Mouse (Mus musculus): ENCODE results near the gene Bbip1.

DNA sequence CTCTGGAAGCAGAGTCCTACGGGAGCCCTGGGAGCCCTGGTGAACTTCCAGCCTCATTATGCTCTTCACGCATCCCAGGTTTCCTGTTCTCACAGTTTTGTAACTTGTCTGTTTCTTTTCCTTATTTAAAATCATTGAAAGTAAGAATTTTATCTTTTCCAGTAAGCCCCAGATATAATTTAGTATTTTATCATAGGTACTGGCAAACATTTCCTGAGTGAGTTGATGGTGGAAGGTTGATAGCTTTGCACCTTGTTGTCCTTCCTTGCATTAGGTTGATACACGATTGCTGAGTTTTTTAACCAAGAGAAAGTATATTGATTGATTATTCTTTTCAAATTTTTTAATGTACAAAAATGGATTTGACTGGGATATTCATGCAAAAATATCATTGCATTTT, 24.8 kb upstream of the Bbip1 start:
- no peak for TF ChIP-seq CTCF (IDR thresholded peaks at IDR 0.05 in 2 of 3, conservative IDR thresholded peaks at IDR 0.05 in 1 of 3; ENCODE audit: control insufficient read depth in 1 of 3, insufficient read depth in 1 of 3, low read depth in 2 of 3, low read length in 3 of 3, poor library complexity in 1 of 3, severe bottlenecking in 1 of 3)
- no peak for TF ChIP-seq ZC3H11A (IDR thresholded peaks at IDR 0.05; ENCODE audit: low read depth, low read length)
- no peak for TF ChIP-seq TBP (IDR thresholded peaks at IDR 0.05; ENCODE audit: low read depth, low read length)

Measured in MEL (cell line).